Mouse (Mus musculus): ENCODE results near the gene Nolc1. TPM values are rescaled to one million over a fixed set of nuclear protein-coding genes. Genes with fewer than 3 reads are reported as not detected.

Gene Nolc1
- polyA plus RNA-seq, 1 experiment from 2014 or later = 105 TPM

- no peak overlapping the region for H3K4me3 ChIP-seq (ENCODE audit: low read depth, low read length)
- H3K9ac ChIP-seq = no peak overlapping the region
- H3K27ac ChIP-seq (ENCODE audit: low read depth) = no peak overlapping the region
- DNase-seq = no peak
- H3K4me2 ChIP-seq = no peak overlapping the region
- H3K27me3 ChIP-seq (ENCODE audit: insufficient read depth, low read length) = no peaks in the 10 kb centered on the region
- TF ChIP-seq CTCF (IDR thresholded peaks at IDR 0.05; ENCODE audit: low read depth) = no peak
- H3K36me3 ChIP-seq (ENCODE audit: insufficient read depth) = no peaks in the 10 kb centered on the region
- ATAC-seq (ENCODE audit: insufficient read depth) = no peak
- WGBS = 88% methylated on average over 2 of the region's 2 CpGs
- no peaks in the 10 kb centered on the region for H3K9me3 ChIP-seq (ENCODE audit: low read depth, low read length)
- H3K4me1 ChIP-seq (ENCODE audit: insufficient read depth) = no peaks in the 10 kb centered on the region
Measured at GRCm38 (mm10) chr19:46094144-46094543, 18.5 kb downstream of the Nolc1 start.

GRCm38 (mm10) chr19:46095291-46095690 is 19.6 kb downstream of the Nolc1 start:
- H3K4me2 ChIP-seq = no peak overlapping the region
- no peaks in the 10 kb centered on the region for H3K9me3 ChIP-seq (ENCODE audit: low read depth, low read length)
- no peaks in the 10 kb centered on the region for H3K27me3 ChIP-seq (ENCODE audit: insufficient read depth, low read length)
- H3K4me1 ChIP-seq (ENCODE audit: insufficient read depth) = no peaks in the 10 kb centered on the region
- 75% methylated on average over 4 of the region's 4 CpGs for WGBS
- H3K9ac ChIP-seq = no peak overlapping the region
- TF ChIP-seq CTCF (IDR thresholded peaks at IDR 0.05; ENCODE audit: low read depth) = no peak
- no peak overlapping the region for H3K4me3 ChIP-seq (ENCODE audit: low read depth, low read length)
- H3K36me3 ChIP-seq (ENCODE audit: insufficient read depth) = no peaks in the 10 kb centered on the region
- no peak overlapping the region for H3K27ac ChIP-seq (ENCODE audit: low read depth)
- ATAC-seq (ENCODE audit: insufficient read depth) (no peak), DNase-seq (no peak)

GRCm38 (mm10) chr19:46096396-46096795 is 20.7 kb downstream of the Nolc1 start:
- Histone ChIP-seq H3K36me3 (ENCODE audit: insufficient read depth) (no peaks in the 10 kb centered on the region), H3K9ac (no peak overlapping the region), H3K27ac (ENCODE audit: low read depth) (no peak overlapping the region), H3K4me3 (ENCODE audit: low read depth, low read length) (no peak overlapping the region), H3K9me3 (ENCODE audit: low read depth, low read length) (no peaks in the 10 kb centered on the region), H3K27me3 (ENCODE audit: insufficient read depth, low read length) (no peaks in the 10 kb centered on the region), H3K4me1 (ENCODE audit: insufficient read depth) (no peaks in the 10 kb centered on the region), H3K4me2 (no peak overlapping the region)
- ATAC-seq (ENCODE audit: insufficient read depth) (no peak), DNase-seq (no peak)
- WGBS = 88% methylated on average over 5 of the region's 5 CpGs
- no peak for TF ChIP-seq CTCF (IDR thresholded peaks at IDR 0.05; ENCODE audit: low read depth)

GRCm38 (mm10) chr19:46099561-46099960 is 23.9 kb downstream of the Nolc1 start:
- DNase-seq = no peak
- Histone ChIP-seq H3K36me3 (ENCODE audit: insufficient read depth) (no peaks in the 10 kb centered on the region), H3K4me1 (ENCODE audit: insufficient read depth) (no peaks in the 10 kb centered on the region), H3K27me3 (ENCODE audit: insufficient read depth, low read length) (no peaks in the 10 kb centered on the region), H3K9me3 (ENCODE audit: low read depth, low read length) (no peaks in the 10 kb centered on the region), H3K9ac (no peak overlapping the region), H3K4me3 (ENCODE audit: low read depth, low read length) (no peak overlapping the region), H3K27ac (ENCODE audit: low read depth) (no peak overlapping the region), H3K4me2 (no peak overlapping the region)
- no peak for ATAC-seq (ENCODE audit: insufficient read depth)
- TF ChIP-seq CTCF (IDR thresholded peaks at IDR 0.05; ENCODE audit: low read depth) = no peak
- WGBS = 91% methylated on average over 3 of the region's 3 CpGs

GRCm38 (mm10) chr19:46103437-46104186 is 27.9 kb downstream of the Nolc1 start:
- Histone ChIP-seq H3K9ac (no peak overlapping the region), H3K9me3 (ENCODE audit: low read depth, low read length) (no peaks in the 10 kb centered on the region), H3K4me3 (ENCODE audit: low read depth, low read length) (no peak overlapping the region), H3K36me3 (ENCODE audit: insufficient read depth) (no peaks in the 10 kb centered on the region), H3K4me1 (ENCODE audit: insufficient read depth) (no peaks in the 10 kb centered on the region), H3K27me3 (ENCODE audit: insufficient read depth, low read length) (no peaks in the 10 kb centered on the region), H3K4me2 (no peak overlapping the region), H3K27ac (ENCODE audit: low read depth) (no peak overlapping the region)
- TF ChIP-seq CTCF (IDR thresholded peaks at IDR 0.05; ENCODE audit: low read depth) = no peak
- 61% methylated on average over 6 of the region's 6 CpGs for WGBS
- DNase-seq = peak; percentile 37
- no peak for ATAC-seq (ENCODE audit: insufficient read depth)

GRCm38 (mm10) chr19:46104187-46104557 is 28.5 kb downstream of the Nolc1 start:
- DNase-seq (no peak), ATAC-seq (ENCODE audit: insufficient read depth) (no peak)
- H3K27me3 ChIP-seq (ENCODE audit: insufficient read depth, low read length) = no peaks in the 10 kb centered on the region
- H3K36me3 ChIP-seq (ENCODE audit: insufficient read depth) = no peaks in the 10 kb centered on the region
- H3K4me2 ChIP-seq = no peak overlapping the region
- no peak overlapping the region for H3K9ac ChIP-seq
- H3K4me3 ChIP-seq (ENCODE audit: low read depth, low read length) = no peak overlapping the region
- TF ChIP-seq CTCF (IDR thresholded peaks at IDR 0.05; ENCODE audit: low read depth) = no peak
- no peaks in the 10 kb centered on the region for H3K4me1 ChIP-seq (ENCODE audit: insufficient read depth)
- no peak overlapping the region for H3K27ac ChIP-seq (ENCODE audit: low read depth)
- 57% methylated on average over 2 of the region's 2 CpGs for WGBS
- no peaks in the 10 kb centered on the region for H3K9me3 ChIP-seq (ENCODE audit: low read depth, low read length)

- H3K4me3 ChIP-seq (ENCODE audit: low read depth, low read length) = no peak overlapping the region
- 80% methylated on average over 2 of the region's 2 CpGs for WGBS
- H3K4me1 ChIP-seq (ENCODE audit: insufficient read depth) = no peaks in the 10 kb centered on the region
- no peak overlapping the region for H3K4me2 ChIP-seq
- no peak overlapping the region for H3K27ac ChIP-seq (ENCODE audit: low read depth)
- H3K36me3 ChIP-seq (ENCODE audit: insufficient read depth) = no peaks in the 10 kb centered on the region
- H3K27me3 ChIP-seq (ENCODE audit: insufficient read depth, low read length) = no peaks in the 10 kb centered on the region
- no peak for DNase-seq
- TF ChIP-seq CTCF (IDR thresholded peaks at IDR 0.05; ENCODE audit: low read depth) = no peak
- ATAC-seq (ENCODE audit: insufficient read depth) = no peak
- H3K9ac ChIP-seq = no peak overlapping the region
- H3K9me3 ChIP-seq (ENCODE audit: low read depth, low read length) = no peaks in the 10 kb centered on the region
Measured at GRCm38 (mm10) chr19:46110214-46110613, 34.6 kb downstream of the Nolc1 start.
